Mouse (Mus musculus): ENCODE data around the gene Ppp1r12a.

Gene Ppp1r12a

GRCm38 (mm10) chr10:108292651-108293050, 130.7 kb downstream of the Ppp1r12a start:
- DNase-seq, result no peak

- no peak for DNase-seq
Measured at GRCm38 (mm10) chr10:108293620-108294195, 131.7 kb downstream of the Ppp1r12a start.

DNA sequence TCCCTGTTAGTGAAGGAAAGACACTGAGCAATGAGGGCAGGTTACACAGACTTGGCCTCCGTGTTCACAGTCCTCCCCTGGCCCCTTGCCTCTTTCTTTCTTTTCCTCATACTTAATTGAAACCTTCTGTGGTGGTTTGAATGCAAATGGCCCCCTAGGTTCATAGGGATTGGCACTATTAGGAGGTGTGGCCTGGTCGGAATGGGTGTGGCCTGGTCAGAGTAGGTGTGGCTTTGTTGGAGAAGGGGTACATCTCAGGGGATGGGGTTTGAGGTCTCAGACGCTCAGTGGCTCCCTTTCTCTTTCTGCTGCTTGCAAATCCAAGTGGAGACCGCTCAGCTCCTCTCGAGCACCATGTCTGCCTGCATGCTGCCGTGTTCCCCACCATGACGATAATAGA, 132.8 kb downstream of the Ppp1r12a start:
- DNase-seq, result no peak

- DNase-seq, result no peak
Measured at GRCm38 (mm10) chr10:108296446-108296845, 134.5 kb downstream of the Ppp1r12a start.

- DNase-seq, result no peak
Measured at GRCm38 (mm10) chr10:108298261-108298660, 136.3 kb downstream of the Ppp1r12a start.

- no peak for DNase-seq
Measured at GRCm38 (mm10) chr10:108298841-108299545, 137.0 kb downstream of the Ppp1r12a start.

DNA sequence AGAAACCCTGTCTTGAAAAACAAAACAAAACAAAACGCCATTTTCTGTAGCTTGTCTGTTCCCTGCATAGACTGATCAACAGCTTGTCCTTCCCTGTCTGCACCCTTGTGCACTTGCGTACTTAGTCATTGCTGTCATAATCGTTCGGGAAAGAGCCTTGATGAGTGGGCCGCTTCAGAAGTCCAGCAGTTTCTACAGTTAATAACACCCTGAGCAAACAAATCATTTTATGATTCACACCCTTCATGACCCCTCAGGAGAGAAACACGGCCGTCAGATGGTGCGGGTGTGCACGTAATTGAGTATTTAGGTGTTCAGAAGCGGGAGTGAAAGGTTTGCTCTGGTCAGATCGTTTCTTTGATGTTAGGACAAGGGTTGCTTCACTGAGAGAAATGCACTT, 137.8 kb downstream of the Ppp1r12a start:
- no peak for DNase-seq

- peak; percentile 89 for DNase-seq
Measured at GRCm38 (mm10) chr10:108300843-108301242, 138.8 kb downstream of the Ppp1r12a start.

DNA sequence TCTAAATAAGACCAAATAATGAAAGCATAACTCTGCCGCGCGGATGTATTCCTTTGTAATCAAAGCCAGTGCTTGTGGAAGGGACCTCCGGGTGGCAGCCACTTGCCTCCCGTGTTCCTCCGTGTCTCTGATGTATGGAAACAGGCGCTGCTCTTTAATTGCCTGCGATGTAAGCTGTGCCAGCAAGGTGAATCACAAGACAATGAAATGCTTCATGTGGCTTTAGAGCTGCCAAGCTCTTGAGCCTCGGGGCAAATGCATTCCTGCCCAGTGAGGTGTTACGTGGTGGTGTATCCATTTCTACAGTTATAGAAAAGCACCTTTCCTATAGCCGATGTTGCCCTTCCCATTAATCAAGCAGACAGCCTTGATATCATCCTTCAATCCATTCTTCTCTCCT, 145.8 kb downstream of the Ppp1r12a start:
- no peak for DNase-seq

GRCm38 (mm10) chr10:108310195-108310594, 148.2 kb downstream of the Ppp1r12a start:
- no peak for DNase-seq

GRCm38 (mm10) chr10:108311396-108311795, 149.4 kb downstream of the Ppp1r12a start:
- no peak for DNase-seq

- no peak for DNase-seq
Measured at GRCm38 (mm10) chr10:108313845-108314244, 151.9 kb downstream of the Ppp1r12a start.

DNA sequence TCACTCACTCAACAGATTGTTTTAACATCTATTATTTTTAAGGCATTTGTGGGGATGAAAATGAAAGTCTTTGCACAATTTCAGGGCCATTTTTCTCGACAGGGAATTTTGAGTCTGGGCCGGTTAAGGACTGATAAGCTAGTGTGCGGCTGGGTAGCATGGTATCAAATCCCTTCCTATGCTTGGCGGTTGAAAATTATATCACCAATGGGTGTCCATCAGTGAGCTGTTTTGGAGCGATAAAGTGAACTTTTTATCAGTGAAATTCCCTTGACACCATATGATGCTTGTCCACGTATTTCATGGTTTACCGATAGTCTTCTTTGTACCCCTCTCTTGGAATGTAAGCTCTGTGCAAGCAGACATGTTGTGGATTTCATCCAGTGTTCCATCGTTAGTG, 152.4 kb downstream of the Ppp1r12a start:
- no peak for DNase-seq

DNA sequence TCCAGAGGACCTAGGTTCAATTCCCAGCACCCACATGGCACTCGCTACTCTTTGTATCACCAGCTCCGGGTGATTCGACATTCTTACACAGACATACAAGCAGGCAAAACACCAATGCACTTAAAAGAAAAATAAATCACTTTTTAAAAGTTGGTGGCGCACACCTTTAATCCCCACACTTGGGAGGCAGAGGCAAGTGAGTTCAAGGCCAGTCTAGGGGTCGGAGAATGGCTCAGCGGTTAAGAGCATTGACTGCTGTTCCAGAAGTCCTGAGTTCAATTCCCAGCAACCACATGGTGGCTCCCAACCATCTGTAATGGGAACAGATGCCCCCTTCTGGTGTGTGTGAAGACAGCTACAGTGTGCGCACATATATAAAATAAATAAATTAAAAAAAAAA, 153.2 kb downstream of the Ppp1r12a start:
- DNase-seq, result no peak

- DNase-seq, result no peak
Measured at GRCm38 (mm10) chr10:108328356-108328755, 166.4 kb downstream of the Ppp1r12a start.

GRCm38 (mm10) chr10:108328983-108329382, 167.0 kb downstream of the Ppp1r12a start:
- DNase-seq, result no peak

- DNase-seq, result no peak
Measured at GRCm38 (mm10) chr10:108329771-108330170, 167.8 kb downstream of the Ppp1r12a start.

DNA sequence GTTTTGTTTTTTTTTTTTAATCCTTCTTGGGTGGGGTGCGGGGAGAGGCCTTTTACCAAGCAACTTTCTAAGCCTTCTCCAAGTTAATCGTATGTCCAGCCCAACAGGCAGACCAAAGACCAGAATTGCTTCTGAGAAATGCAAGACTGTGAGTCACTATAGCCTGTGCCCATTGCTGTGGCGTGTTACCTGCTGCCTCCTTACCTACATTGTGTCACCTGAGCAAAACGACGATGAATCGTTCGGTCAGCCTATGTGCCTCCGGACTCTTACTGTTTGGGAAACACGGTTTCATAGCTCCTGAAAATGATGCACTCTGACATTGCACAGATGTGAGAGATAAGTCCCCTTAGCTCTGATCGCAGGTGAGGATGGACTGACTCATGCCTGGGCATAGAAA, 169.0 kb downstream of the Ppp1r12a start:
- no peak for DNase-seq

DNA sequence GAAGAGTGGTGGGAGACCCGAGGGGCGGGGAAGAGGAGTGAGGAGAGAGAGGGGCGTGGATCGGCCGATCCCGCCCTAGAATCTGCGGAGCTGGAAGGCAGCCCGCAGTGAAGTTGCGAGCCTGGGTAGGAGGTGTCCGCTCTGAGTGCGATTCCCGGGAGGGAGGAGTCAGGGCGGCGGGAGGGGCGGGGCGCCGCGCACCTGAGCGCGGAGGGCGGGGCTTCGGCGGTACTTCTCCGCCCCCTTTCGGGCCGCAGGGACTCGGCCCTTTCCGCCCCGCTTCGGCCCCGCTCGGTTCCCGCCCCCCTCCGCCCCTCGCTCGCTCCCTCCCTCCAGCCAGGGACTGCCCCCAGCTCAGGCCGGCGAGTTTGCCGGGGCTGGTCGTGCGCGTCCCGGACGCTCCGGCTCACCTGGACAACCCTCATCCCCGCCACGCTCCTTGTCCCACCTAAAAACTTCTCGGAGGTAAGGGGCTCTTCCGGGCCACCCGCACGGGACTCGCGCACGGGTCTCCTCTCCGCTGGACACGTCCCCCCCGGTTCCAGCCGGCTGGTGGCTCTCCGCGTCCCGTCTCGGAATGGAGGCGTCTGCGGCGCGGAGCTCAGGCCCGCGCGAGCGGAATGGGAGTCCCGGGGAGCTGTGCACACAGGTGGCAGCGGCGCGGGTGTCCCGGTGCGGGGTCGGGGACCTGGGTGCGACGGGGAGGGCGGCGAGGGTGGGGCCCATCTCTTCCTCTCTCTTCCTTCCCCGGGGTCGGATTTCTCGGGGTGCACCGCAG, 170.0 kb downstream of the Ppp1r12a start, which contains the start of gene Pawr:
TSS of gene Pawr (plus strand) at position 338 of the 778 bp plus-strand sequence.
- peak; percentile 61 for DNase-seq

DNA sequence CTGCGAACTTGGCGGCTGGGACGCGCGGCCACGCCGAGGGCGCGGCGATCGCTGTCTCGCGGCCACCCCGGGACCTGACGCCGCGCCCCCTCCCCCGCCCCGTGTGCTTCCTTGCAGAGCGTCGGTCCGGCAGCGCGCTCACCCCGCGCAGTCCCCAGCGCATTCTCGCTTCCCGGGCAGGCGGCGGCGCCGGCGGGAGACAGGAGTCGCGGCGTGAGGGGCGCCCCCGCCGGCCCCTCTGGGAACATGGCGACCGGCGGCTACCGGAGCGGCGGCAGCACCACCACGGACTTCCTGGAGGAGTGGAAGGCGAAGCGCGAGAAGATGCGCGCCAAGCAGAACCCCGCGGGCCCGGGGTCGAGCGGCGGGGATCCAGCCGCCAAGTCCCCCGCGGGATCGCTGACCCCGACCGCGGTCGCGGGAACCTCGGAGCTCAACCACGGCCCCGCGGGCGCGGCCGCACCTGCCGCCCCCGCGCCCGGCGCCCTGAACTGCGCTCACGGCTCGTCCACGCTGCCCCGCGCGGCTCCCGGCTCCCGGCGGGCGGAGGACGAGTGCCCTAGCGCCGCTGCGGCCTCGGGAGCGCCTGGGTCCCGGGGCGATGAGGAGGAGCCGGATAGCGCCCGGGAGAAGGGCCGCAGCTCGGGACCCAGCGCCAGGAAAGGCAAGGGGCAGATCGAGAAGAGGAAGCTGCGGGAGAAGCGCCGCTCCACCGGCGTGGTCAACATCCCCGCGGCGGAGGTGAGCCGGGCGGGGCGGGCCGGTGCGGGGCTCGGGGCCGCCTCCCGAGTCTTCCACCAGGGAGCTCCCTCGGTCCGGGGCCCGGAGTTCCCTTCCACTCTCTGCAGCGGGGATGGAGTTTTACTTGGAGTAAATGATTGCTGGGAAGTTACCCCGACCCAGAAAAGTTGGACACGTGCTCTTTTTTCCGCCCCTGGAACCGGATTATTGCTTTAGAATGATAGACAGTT, 170.9 kb downstream of the Ppp1r12a start:
- DNase-seq, result peak; percentile 37

DNA sequence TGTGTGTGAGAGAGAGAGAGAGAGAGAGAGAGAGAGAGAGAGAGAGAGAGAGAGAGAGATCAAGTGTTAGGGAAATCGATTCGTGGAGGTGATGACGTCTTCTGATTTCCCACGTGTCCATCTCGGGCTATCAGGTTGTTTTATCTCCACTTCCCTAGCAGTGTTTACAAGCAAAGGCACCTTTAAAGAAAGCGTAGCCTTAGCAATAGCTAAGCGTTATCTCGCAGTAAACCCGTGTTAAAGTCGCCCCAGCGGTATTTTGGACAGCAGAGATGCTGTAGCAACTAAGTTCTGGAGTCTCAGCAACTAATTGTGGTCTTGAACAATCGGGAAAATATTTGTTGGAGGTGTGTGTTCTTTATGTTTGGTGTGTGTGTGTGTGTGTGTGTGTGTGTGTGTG, 171.6 kb downstream of the Ppp1r12a start:
- DNase-seq, result no peak
